Mouse (Mus musculus) heart, embryonic 10.5 days (tissue): ENCODE measurements around the gene Kcnab1. TPM values are rescaled to one million over a fixed set of nuclear protein-coding genes. Genes with fewer than 3 reads are reported as not detected.

ENCODE experiments used
- DNase-seq: peaks from one replicate; pipeline ENCODE4 v3.0.0-alpha.2; 2017; ENCODE audit warnings: low spot score
- H3K27ac ChIP-seq: fragments of 300-500 bp; sonication (generic); 2 replicates; pipeline ENCODE4 v1.5.1; 2016; ENCODE audit warnings: mild to moderate bottlenecking
- H3K27me3 ChIP-seq: fragments of 300-500 bp; sonication (generic); 2 replicates; pipeline ENCODE4 v1.6.1; 2016; ENCODE audit warnings: mild to moderate bottlenecking; ENCODE audit not compliant: poor library complexity, insufficient read depth, severe bottlenecking
- H3K36me3 ChIP-seq: fragments of 300-500 bp; sonication (generic); 2 replicates; pipeline ENCODE4 v1.6.1; 2016; ENCODE audit warnings: mild to moderate bottlenecking, moderate library complexity
- H3K4me1 ChIP-seq: fragments of 300-500 bp; sonication (generic); 2 replicates; pipeline ENCODE4 v1.6.1; 2016; ENCODE audit warnings: mild to moderate bottlenecking
- H3K4me3 ChIP-seq: fragments of 300-500 bp; sonication (generic); 2 replicates; pipeline ENCODE4 v1.5.1; 2016; ENCODE audit warnings: mild to moderate bottlenecking, moderate library complexity
- H3K9me3 ChIP-seq: fragments of 300-500 bp; sonication (generic); 2 replicates; pipeline ENCODE4 v1.6.1; 2016; ENCODE audit warnings: mild to moderate bottlenecking, moderate library complexity
- WGBS: fragments of 180-500 bp; shearing (Covaris S2); methylation state at CpG from one replicate; pipeline ENCODE4 v1.1.7; 2016; 5-methylcytosine and 5-hydroxymethylcytosine counted together
- polyA plus RNA-seq: library from polyadenylated mRNA; unstranded; fragments of >200 nt; fragmentation: Nextera tagmentation; extraction: Ambion mirVana; gene quantifications from 2 replicates; pipeline ENCODE4 v1.2.1, GENCODE M21; 2016

Kcnab1 gene
- polyA plus RNA-seq, 1 experiment from 2014 or later: 7.0 TPM

GRCm38 (mm10) chr3:65396835-65397504 lies 287.8 kb downstream of the Kcnab1 start:
- DNase-seq: no peak
- Histone ChIP-seq H3K36me3 (no peaks in the 10 kb centered on the region), H3K4me1 (no peaks in the 10 kb centered on the region), H3K27ac (no peak overlapping the region), H3K27me3 (no peaks in the 10 kb centered on the region), H3K9me3 (no peaks in the 10 kb centered on the region), H3K4me3 (no peak overlapping the region)
- WGBS: 71% methylated on average over 4 of the region's 4 CpGs

- H3K9me3 ChIP-seq: no peaks in the 10 kb centered on the region
- no peaks in the 10 kb centered on the region for H3K27me3 ChIP-seq
- no peaks in the 10 kb centered on the region for H3K36me3 ChIP-seq
- H3K4me1 ChIP-seq: no peaks in the 10 kb centered on the region
- WGBS: 88% methylated on average over 3 of the region's 3 CpGs
- H3K27ac ChIP-seq: no peak overlapping the region
- H3K4me3 ChIP-seq: no peak overlapping the region
- no peak for DNase-seq
Measured at GRCm38 (mm10) chr3:65397566-65397965, 288.4 kb downstream of the Kcnab1 start.

- H3K4me1 ChIP-seq: no peaks in the 10 kb centered on the region
- WGBS: 77% methylated on average over 4 of the region's 4 CpGs
- no peak overlapping the region for H3K27ac ChIP-seq
- H3K9me3 ChIP-seq: no peaks in the 10 kb centered on the region
- no peak overlapping the region for H3K4me3 ChIP-seq
- H3K27me3 ChIP-seq: no peaks in the 10 kb centered on the region
- no peaks in the 10 kb centered on the region for H3K36me3 ChIP-seq
- DNase-seq: no peak
Measured at GRCm38 (mm10) chr3:65405781-65406180, 296.6 kb downstream of the Kcnab1 start.

GRCm38 (mm10) chr3:65407891-65408290 lies 298.7 kb downstream of the Kcnab1 start:
- H3K27ac ChIP-seq: no peak overlapping the region

GRCm38 (mm10) chr3:65416571-65416970 lies 307.4 kb downstream of the Kcnab1 start:
- no peaks in the 10 kb centered on the region for H3K4me1 ChIP-seq
- no peak overlapping the region for H3K27ac ChIP-seq
- no peak for DNase-seq
- H3K4me3 ChIP-seq: no peak overlapping the region
- H3K27me3 ChIP-seq: no peaks in the 10 kb centered on the region
- H3K9me3 ChIP-seq: no peaks in the 10 kb centered on the region
- no peaks in the 10 kb centered on the region for H3K36me3 ChIP-seq

More at GRCm38 (mm10) chr3:65407891-65408290, 298.7 kb downstream of the Kcnab1 start:
- Histone ChIP-seq H3K4me1 (no peaks in the 10 kb centered on the region), H3K9me3 (no peaks in the 10 kb centered on the region), H3K36me3 (no peaks in the 10 kb centered on the region), H3K27me3 (no peaks in the 10 kb centered on the region), H3K4me3 (no peak overlapping the region)
- no peak for DNase-seq

GRCm38 (mm10) chr3:65417913-65418594 lies 308.9 kb downstream of the Kcnab1 start:
- WGBS: 57% methylated on average over 5 of the region's 5 CpGs
- H3K27me3 ChIP-seq: no peaks in the 10 kb centered on the region
- H3K4me3 ChIP-seq: no peak overlapping the region
- H3K27ac ChIP-seq: no peak overlapping the region
- H3K36me3 ChIP-seq: no peaks in the 10 kb centered on the region
- H3K9me3 ChIP-seq: no peaks in the 10 kb centered on the region
- DNase-seq: no peak
- no peaks in the 10 kb centered on the region for H3K4me1 ChIP-seq

GRCm38 (mm10) chr3:65419706-65420105 lies 310.5 kb downstream of the Kcnab1 start:
- WGBS: 78% methylated on average over 3 of the region's 3 CpGs
- no peak overlapping the region for H3K4me3 ChIP-seq
- no peak overlapping the region for H3K27ac ChIP-seq
- H3K4me1 ChIP-seq: no peaks in the 10 kb centered on the region
- H3K9me3 ChIP-seq: no peaks in the 10 kb centered on the region
- H3K36me3 ChIP-seq: no peaks in the 10 kb centered on the region
- no peak for DNase-seq
- no peaks in the 10 kb centered on the region for H3K27me3 ChIP-seq
